Mouse (Mus musculus): ENCODE data around the gene Klhl25. TPM values are rescaled to one million over a fixed set of nuclear protein-coding genes. Genes with fewer than 3 reads are reported as not detected.
"Not testable (repeated sequence)": the region's sequence is repeated elsewhere in the genome, so short reads cannot be mapped to it uniquely, and the experiment has no call there.

The Klhl25 gene
- total RNA-seq, 2 experiments from 2014 or later: 4.0 to 4.6 TPM

DNA sequence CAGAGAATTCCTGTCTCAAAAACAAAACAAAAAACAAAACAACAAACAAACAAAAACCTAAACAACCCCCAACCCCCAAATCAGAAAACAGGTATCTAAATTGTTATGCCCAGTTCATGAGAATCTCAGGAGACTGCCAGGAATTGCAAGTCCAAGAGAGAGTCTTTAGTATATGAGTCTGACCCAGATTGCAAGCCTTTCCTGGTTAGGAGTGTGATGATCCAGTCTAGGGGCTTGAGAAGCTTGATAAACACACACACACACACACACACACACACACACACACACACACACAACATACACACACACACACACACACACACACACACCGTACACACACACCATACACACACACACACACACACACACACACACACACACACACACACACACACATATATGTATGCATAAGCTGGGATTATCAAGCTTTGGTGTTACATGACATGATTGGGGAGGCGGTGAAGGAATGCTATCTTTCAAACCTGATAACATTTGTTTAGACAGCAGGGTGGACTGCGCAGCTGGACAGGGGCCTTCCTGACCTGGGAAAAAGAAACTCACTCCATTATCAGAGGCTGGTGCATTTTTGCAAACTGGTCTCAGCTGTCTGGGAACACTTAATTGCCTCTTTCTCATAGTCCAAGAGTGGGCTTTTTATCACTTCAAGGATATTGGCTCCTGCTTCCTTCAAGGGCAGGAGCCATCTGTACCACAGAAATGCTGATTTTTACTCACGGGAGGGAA is 21.6 kb upstream of the Klhl25 start:
- intact Hi-C loops (cut with DNase I): loop anchor here (5.0 kb wide), 1 partner anchor 89 kb away; no protein-coding TSS in a partner anchor
- Histone ChIP-seq H3K27ac (no peak overlapping the region), H3K4me3 (no peak overlapping the region)
- no peak for TF ChIP-seq CTCF (IDR thresholded peaks at IDR 0.05)
- no peak for DNase-seq

DNA sequence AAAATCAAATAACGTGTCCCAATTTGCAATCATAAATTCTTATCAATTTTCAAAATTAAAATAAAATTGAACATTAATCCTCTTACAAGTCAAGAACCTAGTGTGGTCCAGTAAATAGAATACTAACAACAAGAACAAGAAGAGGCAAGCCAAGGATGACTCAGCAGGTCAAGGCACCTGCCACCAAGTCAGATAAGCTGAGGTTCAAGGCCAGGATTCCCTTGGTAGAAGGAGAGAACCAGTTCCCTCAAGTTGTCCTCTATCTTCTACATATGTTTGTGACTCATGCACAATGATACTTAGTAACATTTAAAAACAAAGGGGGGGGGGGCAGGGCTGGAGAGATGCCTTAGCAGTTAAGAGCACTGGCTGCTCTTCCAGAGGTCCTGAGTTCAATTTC is 20.8 kb upstream of the Klhl25 start:
- intact Hi-C loops (cut with DNase I): loop anchor here (5.0 kb wide), 1 partner anchor 90 kb away; no protein-coding TSS in a partner anchor
- TF ChIP-seq CTCF (IDR thresholded peaks at IDR 0.05): no peak
- no peak overlapping the region for H3K27ac ChIP-seq
- no peak overlapping the region for H3K4me3 ChIP-seq
- DNase-seq: no peak

DNA sequence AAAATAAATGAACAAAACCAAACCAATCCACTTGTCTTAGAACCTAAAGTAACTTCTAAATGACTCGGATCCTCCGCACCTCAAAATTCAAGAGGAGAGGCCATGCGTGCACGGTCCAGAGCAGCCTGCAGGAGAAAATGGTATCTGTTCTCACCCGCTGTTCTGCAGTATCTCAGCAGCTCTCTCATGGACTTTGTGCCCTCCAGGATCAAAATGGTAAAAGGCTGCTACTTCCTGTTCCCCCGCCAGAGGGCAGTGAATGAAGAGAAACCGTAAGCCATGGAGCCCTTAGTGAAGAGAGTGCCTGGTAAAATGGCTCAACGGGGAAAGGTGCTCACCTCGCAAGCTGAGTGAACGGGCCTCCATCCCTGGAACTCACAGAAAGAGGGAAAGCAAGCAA is 20.3 kb upstream of the Klhl25 start:
- H3K27ac ChIP-seq: no peak overlapping the region
- DNase-seq: peak; percentile 65
- TF ChIP-seq CTCF (IDR thresholded peaks at IDR 0.05): peak; percentile 77
- no peak overlapping the region for H3K4me3 ChIP-seq
- intact Hi-C loops (cut with DNase I): loop anchor here (1.0 to 5.0 kb wide), 2 partner anchors 52 to 91 kb away; no protein-coding TSS in a partner anchor

DNA sequence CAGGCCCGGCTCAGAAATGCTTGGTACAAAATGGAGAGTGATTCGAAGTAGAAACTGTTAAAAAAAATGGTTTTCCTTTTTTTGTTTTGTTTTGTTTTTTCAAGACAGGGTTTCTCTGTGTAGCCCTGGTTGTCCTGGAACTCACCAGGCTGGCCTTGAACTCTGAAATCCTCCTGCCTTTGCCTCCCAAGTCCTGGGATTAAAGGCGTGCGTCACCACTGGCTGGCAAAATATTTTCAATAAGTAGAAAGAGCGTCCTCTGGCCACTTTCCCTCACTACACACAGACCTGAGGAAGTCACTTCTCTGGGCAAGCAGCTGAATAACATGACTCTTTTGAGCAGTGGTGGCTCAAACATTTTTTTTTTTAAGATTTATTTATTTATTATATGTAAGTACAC is 19.6 kb upstream of the Klhl25 start:
- TF ChIP-seq CTCF (IDR thresholded peaks at IDR 0.05): no peak
- Histone ChIP-seq H3K27ac (no peak overlapping the region), H3K4me3 (no peak overlapping the region)
- no peak for DNase-seq
- intact Hi-C loops (cut with DNase I): loop anchor here (1.0 to 5.0 kb wide), 2 partner anchors 52 to 91 kb away; no protein-coding TSS in a partner anchor

DNA sequence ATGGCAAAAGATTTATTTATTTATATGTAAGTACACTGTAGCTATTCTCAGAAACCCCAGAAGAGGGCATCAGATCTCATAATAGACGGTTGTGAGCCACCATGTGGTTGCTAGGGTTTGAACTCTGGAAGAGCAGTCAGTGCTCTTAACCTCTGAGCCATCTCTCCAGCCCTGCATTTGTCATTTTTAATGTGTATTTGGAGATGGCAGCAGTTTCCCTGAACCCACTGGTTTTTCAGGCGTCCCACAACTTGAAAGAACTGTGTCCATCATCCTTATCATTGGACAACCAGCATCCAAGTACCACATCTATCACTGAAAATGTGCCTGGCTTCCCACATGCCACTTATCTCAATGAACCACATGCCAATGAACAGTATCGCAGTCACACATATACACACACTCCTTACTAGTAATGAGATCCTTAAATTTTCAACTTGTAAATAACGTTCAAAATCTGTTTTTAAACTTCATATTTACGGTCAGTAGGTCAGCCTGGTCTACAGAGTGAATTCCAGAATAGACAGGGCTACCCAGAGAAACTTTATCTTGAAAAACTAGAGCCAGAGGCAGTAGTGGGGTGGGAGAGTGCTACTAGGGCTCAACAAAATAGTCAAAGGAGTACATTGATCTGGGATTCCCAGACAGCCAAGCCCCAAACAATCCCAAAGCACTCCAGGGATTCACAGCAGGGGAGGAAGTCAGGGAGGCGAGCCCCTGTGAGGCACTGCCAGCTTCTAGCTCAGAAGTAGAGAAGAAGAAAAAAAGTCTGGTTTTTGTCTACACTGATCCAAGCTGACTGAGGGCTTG is 17.7 kb upstream of the Klhl25 start:
- peak; percentile 30; the same call in 1 of the 2 replicates for TF ChIP-seq CTCF (IDR thresholded peaks at IDR 0.05)
- intact Hi-C loops (cut with DNase I): no loop called here
- Histone ChIP-seq H3K4me3 (no peak overlapping the region), H3K27ac (no peak overlapping the region)
- no peak for DNase-seq

DNA sequence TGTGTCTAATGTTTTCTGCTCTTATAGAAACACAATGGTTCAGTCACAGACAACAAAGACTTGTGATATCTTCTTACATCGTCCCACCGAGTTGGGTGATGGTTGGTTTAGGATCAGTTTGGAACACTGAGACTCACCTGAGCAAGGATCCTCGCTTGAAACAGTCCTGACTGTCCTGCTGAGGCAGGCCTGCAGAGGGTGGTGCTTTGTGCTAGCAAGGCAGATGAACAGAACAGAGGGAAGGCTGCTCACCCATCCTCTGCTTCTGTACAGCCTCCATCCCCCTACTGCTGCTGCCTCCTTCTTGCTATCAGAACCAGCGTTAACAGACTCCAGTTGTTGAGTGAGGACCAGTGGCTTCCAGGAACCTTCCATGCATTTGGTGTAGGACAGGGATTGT is 14.2 kb upstream of the Klhl25 start:
- DNase-seq; H3K27ac ChIP-seq; intact Hi-C loops (cut with DNase I); H3K4me3 ChIP-seq: not testable (repeated sequence)

DNA sequence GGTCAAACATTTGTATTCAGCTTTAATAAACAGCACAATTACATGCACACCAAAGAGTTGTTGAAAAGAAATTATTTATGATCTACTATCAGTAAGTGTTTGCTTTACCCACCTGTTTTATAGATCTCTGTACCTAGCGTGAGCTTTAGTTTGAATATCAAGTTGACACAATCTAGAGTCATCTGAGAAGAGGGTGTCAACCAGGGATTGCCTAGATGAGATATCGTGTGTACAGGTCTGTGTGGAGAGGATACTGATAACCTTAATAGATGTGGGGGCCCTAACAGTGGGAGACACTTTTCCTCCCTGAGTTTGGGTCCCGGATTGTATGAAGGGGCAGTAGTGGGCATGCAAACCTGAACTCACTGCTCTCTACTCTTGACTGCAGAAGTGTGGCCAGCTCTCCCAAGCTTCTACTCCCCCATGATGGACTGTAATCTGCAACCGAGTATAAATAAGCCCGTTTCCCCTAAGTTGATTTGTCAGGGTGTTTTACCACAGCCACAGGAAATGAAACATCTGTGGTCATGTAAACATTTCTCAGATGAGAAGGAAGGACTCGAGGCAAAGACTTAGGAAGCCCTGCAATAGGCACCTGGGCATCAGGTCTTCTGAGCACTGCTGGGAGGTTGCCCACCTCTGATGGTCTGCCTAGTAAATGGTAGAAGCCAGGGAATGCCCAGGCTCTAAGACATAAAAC is 13.0 kb upstream of the Klhl25 start:
- DNase-seq; H3K27ac ChIP-seq; H3K4me3 ChIP-seq; intact Hi-C loops (cut with DNase I): not testable (repeated sequence)

DNA sequence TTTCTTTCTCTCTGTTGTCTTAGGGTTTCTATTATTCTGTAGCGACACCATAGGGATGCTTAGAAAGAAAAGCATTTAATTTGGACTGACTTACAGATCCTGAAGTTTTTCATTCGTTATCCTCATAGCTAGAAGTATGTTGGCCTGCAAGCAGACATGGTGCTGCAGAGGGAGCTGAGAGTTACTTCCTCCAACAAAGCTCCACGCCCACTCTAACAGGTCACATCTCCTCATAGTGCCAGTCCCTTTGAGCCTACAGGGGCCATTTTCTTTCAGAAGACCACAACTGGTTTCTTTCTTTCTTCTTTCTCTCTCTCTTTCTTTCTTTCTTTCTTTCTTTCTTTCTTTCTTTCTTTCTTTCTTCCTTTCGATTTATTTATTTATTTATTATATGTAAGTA is 8.0 kb upstream of the Klhl25 start:
- no peak overlapping the region for H3K27ac ChIP-seq
- no peak overlapping the region for H3K4me3 ChIP-seq
- no peak for TF ChIP-seq CTCF (IDR thresholded peaks at IDR 0.05)
- no peak for DNase-seq
- intact Hi-C loops (cut with DNase I): no loop called here

DNA sequence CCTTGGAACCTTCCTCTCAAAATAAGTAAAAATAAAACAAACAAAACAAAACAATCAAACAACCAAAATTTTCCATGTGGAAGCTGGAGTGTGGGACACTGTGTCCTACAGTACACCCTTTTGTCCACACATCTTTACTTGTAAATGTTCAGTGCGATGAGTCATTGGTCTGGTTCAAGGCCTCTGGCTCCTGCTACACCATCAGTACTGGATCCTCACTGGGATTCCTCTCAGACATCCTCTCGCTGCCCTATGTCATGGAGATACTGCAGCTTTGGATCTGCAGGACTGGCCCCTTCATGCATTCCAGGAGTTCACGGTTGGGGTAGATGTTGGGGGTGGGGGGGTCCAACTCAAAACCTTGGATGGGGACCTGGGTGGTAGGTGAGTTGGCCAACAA is 5.8 kb upstream of the Klhl25 start:
- intact Hi-C loops (cut with DNase I): no loop called here
- Histone ChIP-seq H3K4me3 (no peak overlapping the region), H3K27ac (no peak overlapping the region)
- no peak for TF ChIP-seq CTCF (IDR thresholded peaks at IDR 0.05)
- DNase-seq: no peak

DNA sequence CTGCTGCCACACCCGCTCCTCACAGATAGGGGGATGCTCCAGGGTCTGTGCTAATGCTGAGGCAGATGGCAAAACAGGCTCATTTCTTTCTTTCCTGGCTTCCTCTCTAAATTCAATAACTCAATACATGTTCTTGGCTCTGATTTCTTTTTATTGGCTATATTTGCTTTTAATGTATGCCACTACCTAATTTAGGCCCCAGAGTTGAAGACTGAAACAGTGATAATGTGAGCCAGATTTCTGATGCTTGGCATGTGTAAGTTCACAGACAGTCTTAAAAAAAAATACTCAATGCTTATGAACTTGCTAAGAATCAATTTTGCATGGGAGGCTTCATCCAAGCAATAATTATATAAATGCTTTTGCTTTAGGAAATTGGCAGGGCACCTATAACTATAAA is 2.2 kb upstream of the Klhl25 start:
- no peak for TF ChIP-seq CTCF (IDR thresholded peaks at IDR 0.05)
- DNase-seq: no peak
- no peak overlapping the region for H3K27ac ChIP-seq
- H3K4me3 ChIP-seq: no peak overlapping the region
- intact Hi-C loops (cut with DNase I): no loop called here

DNA sequence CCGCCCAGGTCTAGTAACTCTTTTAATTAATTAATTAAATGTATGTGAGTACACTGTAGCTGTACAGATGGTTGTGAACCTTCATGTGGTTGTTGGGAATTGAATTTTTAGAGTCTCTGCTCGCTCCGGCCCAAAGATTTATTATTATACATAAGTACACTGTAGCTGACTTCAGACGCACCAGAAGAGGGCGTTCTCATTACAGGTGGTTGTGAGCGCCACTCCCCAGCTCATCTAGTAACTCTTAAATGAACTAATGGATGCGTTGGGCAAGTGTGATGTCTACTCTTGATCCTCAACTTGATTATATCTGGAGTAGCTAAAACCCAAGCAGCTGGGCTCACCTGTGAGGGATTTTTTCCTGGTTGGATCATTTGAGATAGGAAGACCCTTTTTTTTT is 1.2 kb upstream of the Klhl25 start:
- no peak for DNase-seq
- TF ChIP-seq CTCF (IDR thresholded peaks at IDR 0.05): peak; percentile 46
- intact Hi-C loops (cut with DNase I): no loop called here

DNA sequence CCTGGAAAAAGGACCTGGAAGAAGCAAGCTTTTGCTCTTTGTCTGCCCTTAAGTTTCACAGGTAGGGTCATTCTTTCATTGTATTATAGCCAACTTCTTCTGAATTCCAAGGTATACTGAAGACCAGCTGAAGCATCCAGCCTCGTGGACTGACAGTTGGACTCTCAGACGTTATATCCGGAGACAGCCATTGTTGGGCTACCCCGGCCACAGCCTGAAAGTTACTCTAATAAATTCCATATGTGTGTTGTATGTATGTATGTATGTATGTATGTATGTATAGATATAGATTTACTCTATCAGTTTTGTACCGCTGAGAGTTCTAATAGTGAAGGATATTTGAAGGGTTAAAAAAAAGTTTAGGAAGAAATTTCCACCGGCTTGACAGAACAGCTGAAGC is 621 bp upstream of the Klhl25 start:
- no peak for DNase-seq
- Histone ChIP-seq H3K4me3 (peak overlapping the region; percentile 96), H3K27ac (peak overlapping the region; percentile 94)
- intact Hi-C loops (cut with DNase I): no loop called here
- no peak for TF ChIP-seq CTCF (IDR thresholded peaks at IDR 0.05)

More for the DNA sequence above, 1.2 kb upstream of the Klhl25 start:
- Histone ChIP-seq H3K4me3 (no peak overlapping the region), H3K27ac (no peak overlapping the region)

Measured in gastrocnemius, adult 2 months (tissue).